Mouse (Mus musculus) hindbrain, embryonic 15.5 days (tissue): ENCODE results near the gene Ypel1. TPM values are rescaled to one million over a fixed set of nuclear protein-coding genes. Genes with fewer than 3 reads are reported as not detected.
A peak's percentile ranks its signal among the peaks of the same experiment; 100 is the strongest.

ENCODE experiments used
- ATAC-seq: fragments of 200-750 bp; cut with Nextera tagmentation; 2 replicates; pipeline ENCODE4 v1.8.0; 2017; ENCODE audit warnings: low read depth, moderate number of reproducible peaks, moderate TSS enrichment; ENCODE audit not compliant: low FRiP score
- H3K27ac ChIP-seq: fragments of 300-500 bp; sonication (generic); replicated peaks from 2 replicates; pipeline ENCODE4 v1.5.1; 2015; ENCODE audit warnings: mild to moderate bottlenecking, inconsistent platforms
- H3K27me3 ChIP-seq: fragments of 300-500 bp; sonication (generic); 2 replicates; pipeline ENCODE4 v1.6.1; 2015; ENCODE audit warnings: control low read depth, inconsistent platforms
- H3K36me3 ChIP-seq: fragments of 300-500 bp; sonication (generic); 2 replicates; pipeline ENCODE4 v1.6.1; 2015; ENCODE audit warnings: control low read depth, inconsistent platforms
- H3K4me1 ChIP-seq: fragments of 300-500 bp; sonication (generic); replicated peaks from 2 replicates; pipeline ENCODE4 v1.6.1; 2015; ENCODE audit warnings: control low read depth, inconsistent platforms
- H3K4me2 ChIP-seq: fragments of 300-500 bp; sonication (generic); 2 replicates; pipeline ENCODE4 v1.6.1; 2015; ENCODE audit warnings: moderate library complexity, mild to moderate bottlenecking, inconsistent platforms
- H3K4me3 ChIP-seq: fragments of 300-500 bp; sonication (generic); 2 replicates; pipeline ENCODE4 v1.5.1; 2015; ENCODE audit warnings: mild to moderate bottlenecking, inconsistent platforms
- H3K9ac ChIP-seq: fragments of 300-500 bp; sonication (generic); 2 replicates; pipeline ENCODE4 v1.6.1; 2015; ENCODE audit warnings: inconsistent platforms
- H3K9me3 ChIP-seq: fragments of 300-500 bp; sonication (generic); 2 replicates; pipeline ENCODE4 v1.6.1; 2016; ENCODE audit warnings: control low read depth, inconsistent platforms
- WGBS: fragments of 180-500 bp; shearing (Covaris S2); methylation state at CpG from one replicate; pipeline ENCODE4 v1.1.7; 2015; 5-methylcytosine and 5-hydroxymethylcytosine counted together
- microRNA counts: library from miRNA; unstranded; fragments of <30 nt; microRNA quantifications from one replicate; lab custom pipeline; 2016
- microRNA-seq: library from miRNA; unstranded; fragments of <30 nt; microRNA quantifications from one replicate; pipeline ENCODE4, GENCODE M21; 2016
- polyA plus RNA-seq: library from polyadenylated mRNA; unstranded; fragments of >200 nt; fragmentation: Nextera tagmentation; extraction: Ambion mirVana; gene quantifications from 2 replicates; pipeline ENCODE4 v1.2.1, GENCODE M21; 2015

Ypel1 gene
- polyA plus RNA-seq, 1 experiment from 2014 or later = 131 TPM

- peak; percentile 98 for ATAC-seq
- Histone ChIP-seq H3K4me1 (peaks cover 18% of the 10 kb centered on the region), H3K9ac (peak within 1 kb of the TSS; percentile 80), H3K27ac (peak within 1 kb of the TSS; percentile 84), H3K27me3 (no peaks in the 10 kb centered on the region), H3K36me3 (no peaks in the 10 kb centered on the region), H3K4me2 (peak within 1 kb of the TSS; percentile 99), H3K4me3 (peak within 1 kb of the TSS; percentile 92), H3K9me3 (no peaks in the 10 kb centered on the region)
- 0% methylated on average over 46 of the region's 47 CpGs for WGBS
Measured at GRCm38 (mm10) chr16:17132089-17132905, 62.8 kb downstream of the Ypel1 start, which contains the start of gene Sdf2l1. Gene Sdf2l1, minus strand, starts transcription at chr16:17132383.

DNA sequence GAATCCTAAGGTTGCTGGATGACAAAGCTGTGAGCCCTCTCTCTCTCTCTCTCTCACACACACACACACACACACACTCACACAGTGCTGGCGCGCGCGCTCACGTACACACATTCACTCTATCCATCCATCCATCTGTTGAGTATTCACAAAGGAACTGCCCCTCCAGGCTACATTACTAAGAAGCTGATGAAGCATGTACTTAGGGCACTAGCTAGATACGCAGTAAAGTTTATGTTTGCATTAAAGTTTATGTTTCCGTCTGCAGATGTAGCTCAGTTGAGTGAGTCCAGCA, 63.4 kb downstream of the Ypel1 start:
- WGBS = 35% methylated on average over 7 of the region's 7 CpGs
- Histone ChIP-seq H3K4me3 (peak overlapping the region; percentile 92), H3K27me3 (no peaks in the 10 kb centered on the region), H3K9me3 (no peaks in the 10 kb centered on the region), H3K9ac (peak overlapping the region; percentile 23), H3K36me3 (no peaks in the 10 kb centered on the region), H3K4me2 (peak overlapping the region; percentile 99), H3K27ac (no peak overlapping the region), H3K4me1 (peaks cover 18% of the 10 kb centered on the region)
- ATAC-seq = no peak

MicroRNAs within 50 kb of the gene (microRNA counts, 519-probe panel; counts per million panel counts)
- microRNA mmu-miR-130b (lab: Ali Mortazavi, UCI) = 3,784 counts per million, percentile 80 among the panel's probes with 10 or more counts
- 3,227 counts per million, percentile 65 among the panel's probes with 10 or more counts for microRNA mmu-miR-301b (lab: Ali Mortazavi, UCI)

Small RNA genes within 50 kb of the gene (microRNA-seq; reads per million reads assigned to microRNA genes)
- gene Mir130b (4,253 reads per million, percentile 90 among the genes with 10 or more reads in this experiment), gene Mir301b (115 reads per million, percentile 53 among the genes with 10 or more reads in this experiment)

Other genes with a start within 250 kb of the Ypel1 start
- gene Spag6l, start 240.2 kb upstream of the Ypel1 start, polyA plus RNA-seq = 16.8 and 18.5 TPM in 2 replicates
- 0.18 TPM in 1 of 2 replicates, not detected in the other for gene Igll1, start 205.7 kb upstream of the Ypel1 start, polyA plus RNA-seq
- gene Top3b, start 199.0 kb upstream of the Ypel1 start, polyA plus RNA-seq = 65.4 and 74.2 TPM in 2 replicates
- 0.52 and 1.0 TPM in 2 replicates for gene Vpreb1, start 198.9 kb upstream of the Ypel1 start, polyA plus RNA-seq
- gene Ppm1f, start 173.2 kb upstream of the Ypel1 start, polyA plus RNA-seq = 26.7 and 27.6 TPM in 2 replicates
- 187 and 189 TPM in 2 replicates for gene Mapk1, start 86.3 kb upstream of the Ypel1 start, polyA plus RNA-seq
- 142 and 148 TPM in 2 replicates for gene Ppil2, start 41.6 kb downstream of the Ypel1 start, polyA plus RNA-seq
- 12.4 and 18.7 TPM in 2 replicates for gene 2610318N02Rik, start 55.5 kb downstream of the Ypel1 start, polyA plus RNA-seq
- gene Sdf2l1, start 62.7 kb downstream of the Ypel1 start, polyA plus RNA-seq = 37.4 and 38.3 TPM in 2 replicates
- 44.3 and 48.1 TPM in 2 replicates for gene Ydjc, start 74.9 kb downstream of the Ypel1 start, polyA plus RNA-seq
- 3.4 and 4.1 TPM in 2 replicates for gene Ccdc116, start 77.5 kb downstream of the Ypel1 start, polyA plus RNA-seq
- 281 and 286 TPM in 2 replicates for gene Ube2l3, start 133.0 kb downstream of the Ypel1 start, polyA plus RNA-seq
- gene Rimbp3, start 138.9 kb downstream of the Ypel1 start, polyA plus RNA-seq = 1.8 and 1.9 TPM in 2 replicates
- gene Hic2, start 163.9 kb downstream of the Ypel1 start, polyA plus RNA-seq = 7.3 and 7.5 TPM in 2 replicates
- 75.2 and 81.9 TPM in 2 replicates for gene Tmem191c, start 206.4 kb downstream of the Ypel1 start, polyA plus RNA-seq